Mouse (Mus musculus) ES-E14 (cell line): ENCODE data around the gene Cnbd2. TPM values are rescaled to one million over a fixed set of nuclear protein-coding genes. Genes with fewer than 3 reads are reported as not detected.

Source experiments
- DNase-seq: peaks from one replicate; pipeline ENCODE4 v3.0.0-alpha.2; 2013; ENCODE audit warnings: low read depth, low spot score
- H3K27ac ChIP-seq: 2 replicates; pipeline ENCODE4 v1.5.1; 2012; ENCODE audit warnings: low read depth, mild to moderate bottlenecking, low read length, moderate library complexity, mixed read lengths; ENCODE audit not compliant: poor library complexity, insufficient read depth, severe bottlenecking
- H3K36me3 ChIP-seq: 2 replicates; pipeline ENCODE4 v1.6.1; 2012; ENCODE audit warnings: mild to moderate bottlenecking, low read length, moderate library complexity, mixed read lengths; ENCODE audit not compliant: control insufficient read depth, poor library complexity, insufficient read depth, severe bottlenecking
- H3K4me1 ChIP-seq, 2 experiments: fragments of 150-350 bp in 1 of 2; sonication (generic) in 1 of 2; 2 replicates each; pipeline ENCODE4 v1.6.1; 2012; ENCODE audit warnings: low read length in 2 of 2, mild to moderate bottlenecking in 1 of 2, mixed read lengths in 1 of 2; ENCODE audit not compliant: control insufficient read depth in 2 of 2, insufficient read depth in 2 of 2, poor library complexity in 1 of 2
- H3K4me3 ChIP-seq, 2 experiments: fragments of 150-350 bp in 1 of 2; sonication (generic) in 1 of 2; 2 replicates each; pipeline ENCODE4 v1.5.1; 2012; ENCODE audit warnings: low read length in 2 of 2, low read depth in 1 of 2, mild to moderate bottlenecking in 1 of 2, mixed read lengths in 1 of 2; ENCODE audit not compliant: insufficient read depth in 1 of 2, poor library complexity in 1 of 2, severe bottlenecking in 1 of 2
- H3K9ac ChIP-seq: 2 replicates; pipeline ENCODE4 v1.6.1; 2012; ENCODE audit warnings: low read depth, mild to moderate bottlenecking, low read length, mixed read lengths; ENCODE audit not compliant: poor library complexity, insufficient read depth, severe bottlenecking
- H3K9me3 ChIP-seq: fragments of 150-350 bp; sonication (generic); 2 replicates; pipeline ENCODE4 v1.6.1; 2012; ENCODE audit warnings: low read depth, mild to moderate bottlenecking, low read length; ENCODE audit not compliant: control insufficient read depth, insufficient read depth
- CHD2 ChIP-seq: IDR thresholded peaks from 2 replicates; pipeline ENCODE4 v1.6.1; 2014; ENCODE audit warnings: mild to moderate bottlenecking, low read depth, low read length, inconsistent platforms
- HCFC1 ChIP-seq: IDR thresholded peaks from 2 replicates; pipeline ENCODE4 v1.6.1; 2012; ENCODE audit warnings: low read length, inconsistent platforms, borderline replicate concordance; ENCODE audit not compliant: insufficient read depth
- MAFK ChIP-seq: IDR thresholded peaks from 2 replicates; pipeline ENCODE4 v1.6.1; 2014; ENCODE audit warnings: mild to moderate bottlenecking, low read depth, low read length, inconsistent platforms; ENCODE audit not compliant: insufficient read depth
- ZC3H11A ChIP-seq: IDR thresholded peaks from 2 replicates; pipeline ENCODE4 v1.6.1; 2012; ENCODE audit warnings: low read depth, mild to moderate bottlenecking, inconsistent platforms, low read length, borderline replicate concordance
- ZNF384 ChIP-seq: IDR thresholded peaks from 2 replicates; pipeline ENCODE4 v1.6.1; 2012; ENCODE audit warnings: low read depth, low read length, inconsistent platforms
- in situ Hi-C, 2 experiments: fragments of 600-800 bp; cut with MboI; formaldehyde crosslinking; loops; one replicate each; pipeline ENCODE4 v1.15.1; 2025; ENCODE audit warnings: low sequenced_read_pairs in 2 of 2, inconsistent platforms in 1 of 2; ENCODE audit not compliant: unreplicated experiment in 2 of 2
- total RNA-seq: library from RNA; depleted of rRNA; stranded (reverse); fragments of 300-350 nt; gene quantifications from 2 replicates; pipeline ENCODE4 v1.2.3, GENCODE M21; 2012; rRNA removed

The Cnbd2 gene
- total RNA-seq, 1 experiment, result 1.6 TPM

GRCm38 (mm10) chr2:156420694-156421380, 108.7 kb downstream of the Cnbd2 start, which contains the start of gene Epb41l1:
TSS of gene Epb41l1 (plus strand) at chr2:156420909.
- peak within 1 kb of the TSS; percentile 74 for H3K9ac ChIP-seq
- no peak for TF ChIP-seq ZNF384
- no peak for TF ChIP-seq MAFK
- TF ChIP-seq HCFC1, result no peak
- TF ChIP-seq ZC3H11A, result no peak
- no peak for TF ChIP-seq CHD2
- DNase-seq, result no peak
- H3K9me3 ChIP-seq, result no peaks in the 10 kb centered on the region
- peak within 1 kb of the TSS; percentile 72 to 88 for H3K4me3 ChIP-seq
- peaks cover 19 to 28% of the 10 kb centered on the region in 2 experiments for H3K4me1 ChIP-seq
- H3K36me3 ChIP-seq, result no peaks in the 10 kb centered on the region
- in situ Hi-C loops, result no loop called here
- H3K27ac ChIP-seq, result peak within 1 kb of the TSS; percentile 11; the same call in 1 of the 2 replicates

GRCm38 (mm10) chr2:156421381-156422110, 109.4 kb downstream of the Cnbd2 start:
- DNase-seq, result no peak
- no peaks in the 10 kb centered on the region for H3K36me3 ChIP-seq
- peak overlapping the region; percentile 41 for H3K27ac ChIP-seq
- peak overlapping the region; percentile 58 for H3K9ac ChIP-seq
- peaks cover 23 to 33% of the 10 kb centered on the region in 2 experiments for H3K4me1 ChIP-seq
- peak overlapping the region; percentile 72 to 88 for H3K4me3 ChIP-seq
- in situ Hi-C loops, result no loop called here
- TF ChIP-seq CHD2 (no peak), MAFK (no peak), ZNF384 (no peak), ZC3H11A (no peak), HCFC1 (no peak)
- H3K9me3 ChIP-seq, result no peaks in the 10 kb centered on the region

GRCm38 (mm10) chr2:156422631-156423030, 110.5 kb downstream of the Cnbd2 start:
- H3K9ac ChIP-seq, result no peak overlapping the region
- H3K9me3 ChIP-seq, result no peaks in the 10 kb centered on the region
- in situ Hi-C loops, result no loop called here
- no peaks in the 10 kb centered on the region for H3K36me3 ChIP-seq
- TF ChIP-seq HCFC1, result no peak
- TF ChIP-seq ZNF384, result no peak
- TF ChIP-seq MAFK, result no peak
- no peak for TF ChIP-seq ZC3H11A
- no peak for TF ChIP-seq CHD2
- peak overlapping the region; percentile 24; the same call in 1 of the 2 replicates for H3K27ac ChIP-seq
- no peak for DNase-seq
- H3K4me3 ChIP-seq, result peak overlapping the region; percentile 11 to 12; a peak in 2 of 4 replicates
- H3K4me1 ChIP-seq, result peaks cover 23 to 35% of the 10 kb centered on the region in 2 experiments

GRCm38 (mm10) chr2:156423672-156424071, 111.6 kb downstream of the Cnbd2 start:
- Histone ChIP-seq H3K4me1 (peaks cover 21 to 30% of the 10 kb centered on the region in 2 experiments), H3K9ac (no peak overlapping the region), H3K27ac (no peak overlapping the region), H3K4me3 (no peak overlapping the region), H3K9me3 (no peaks in the 10 kb centered on the region), H3K36me3 (no peaks in the 10 kb centered on the region)
- DNase-seq, result no peak
- TF ChIP-seq MAFK, result no peak
- no peak for TF ChIP-seq HCFC1
- in situ Hi-C loops, result no loop called here

Other genes starting within 250 kb of the Cnbd2 start
- 1.9 and 2.6 TPM in 2 replicates for gene Spag4, start 247.1 kb upstream of the Cnbd2 start, total RNA-seq
- gene Cpne1, start 200.3 kb upstream of the Cnbd2 start, total RNA-seq, result 42.8 and 66.1 TPM in 2 replicates
- 21.8 and 22.1 TPM in 2 replicates for gene Rbm12, start 200.3 kb upstream of the Cnbd2 start, total RNA-seq
- 19.5 and 23.0 TPM in 2 replicates for gene Gm28036, start 185.2 kb upstream of the Cnbd2 start, total RNA-seq
- gene Romo1, start 168.3 kb upstream of the Cnbd2 start, total RNA-seq, result 211 and 216 TPM in 2 replicates
- 40.2 and 41.6 TPM in 2 replicates for gene Nfs1, start 168.1 kb upstream of the Cnbd2 start, total RNA-seq
- 399 and 411 TPM in 2 replicates for gene Rbm39, start 132.1 kb upstream of the Cnbd2 start, total RNA-seq
- gene Phf20, start 115.8 kb upstream of the Cnbd2 start, total RNA-seq, result 44.1 and 51.9 TPM in 2 replicates
- 26.0 and 27.9 TPM in 2 replicates for gene Scand1, start 405 bp downstream of the Cnbd2 start, total RNA-seq
- gene Epb41l1, start 108.6 kb downstream of the Cnbd2 start, total RNA-seq, result 20.5 and 27.3 TPM in 2 replicates
- 23.0 and 25.0 TPM in 2 replicates for gene Aar2, start 235.3 kb downstream of the Cnbd2 start, total RNA-seq